14 mouse cellular contexts compared by ENCODE assay signal in the genomic region with DNA sequence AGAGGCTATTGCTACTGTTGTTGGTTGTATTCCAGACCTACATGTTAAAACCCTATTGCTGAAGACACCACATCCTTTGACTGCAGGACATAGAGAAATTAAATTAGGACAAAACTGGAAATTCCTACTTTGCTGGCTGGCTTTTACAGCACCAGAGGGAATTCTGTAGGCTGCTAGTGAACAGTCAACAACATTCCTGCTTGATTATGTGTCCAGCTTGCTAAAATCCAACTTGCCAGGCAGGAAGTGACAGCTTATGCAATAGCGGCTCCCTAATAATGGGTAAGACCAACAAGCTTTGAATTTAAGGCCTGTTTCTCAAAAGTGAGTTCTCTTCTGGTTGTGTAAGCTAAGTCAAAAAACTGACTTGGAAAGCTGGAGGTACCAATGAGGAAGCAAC.
A peak's percentile ranks its signal among the peaks of the same experiment; 100 is the strongest.
DNase-seq lines count a peak whose midpoint lies in the region; ATAC-seq lines count a peak whose summit lies in the region.
"Had no signal": no experiment of that assay in that cellular context is flagged by ENCODE, and none has a peak within 500 bp of the region (broad histone marks: within the 10 kb centered on the region; RNA-seq: fewer than 3 reads in every experiment).

No protein-coding gene starts in this region.

- ATAC-seq in hindbrain, embryonic 12.5 days (ENCODE audit: low FRiP score) = no peak
- ATAC-seq: intestine, embryonic 15.5 days had no signal

- 72% methylated on average over 1 of the region's 1 CpGs for WGBS in hindbrain, embryonic 12.5 days

- H3K36me3 ChIP-seq in hindbrain, embryonic 12.5 days = no peaks in the 10 kb centered on the region
- H3K36me3 ChIP-seq: G1E; heart, embryonic 13.5 days; intestine, embryonic 15.5 days; limb, embryonic 10.5 days; neural tube, embryonic 12.5 days had no signal

- H3K9ac ChIP-seq in hindbrain, embryonic 12.5 days = no peak overlapping the region
- H3K9ac ChIP-seq: heart, embryonic 13.5 days; intestine, embryonic 15.5 days; neural tube, embryonic 12.5 days had no signal

- no peaks in the 10 kb centered on the region for H3K4me1 ChIP-seq in hindbrain, embryonic 12.5 days
- H3K4me1 ChIP-seq: heart, embryonic 13.5 days; intestine, embryonic 15.5 days had no signal

- H3K27ac ChIP-seq in hindbrain, embryonic 12.5 days = no peak overlapping the region
- H3K27ac ChIP-seq: heart, embryonic 13.5 days; intestine, embryonic 15.5 days; limb, embryonic 10.5 days; neural tube, embryonic 12.5 days had no signal

- DNase-seq in urinary bladder, postnatal 14 days (ENCODE audit: low spot score) = peak; percentile 21
- DNase-seq in urinary bladder, postnatal 4 days (ENCODE audit: low spot score in 2 of 2) = no peak
- DNase-seq in gastrocnemius, adult 8-10 months (ENCODE audit: low spot score in 2 of 2) = peak; percentile 22 to 32
- peak; percentile 26 to 37 for DNase-seq in kidney, postnatal 25 days
- no peak for DNase-seq in right cerebral cortex, postnatal 25 days
- no peak for DNase-seq in layer of hippocampus, postnatal 36 days
- DNase-seq: cerebellum, postnatal 14 days had no signal

- H3K27me3 ChIP-seq in hindbrain, embryonic 12.5 days = no peaks in the 10 kb centered on the region
- H3K27me3 ChIP-seq: heart, embryonic 13.5 days; intestine, embryonic 15.5 days; neural tube, embryonic 12.5 days had no signal

- no peak overlapping the region for H3K4me3 ChIP-seq in hindbrain, embryonic 12.5 days
- H3K4me3 ChIP-seq: erythroblast, embryonic 14.5 days; heart, embryonic 13.5 days; intestine, embryonic 15.5 days; limb, embryonic 10.5 days; neural tube, embryonic 12.5 days had no signal

- H3K4me2 ChIP-seq in hindbrain, embryonic 12.5 days (replicated peaks) = no peak overlapping the region
- H3K4me2 ChIP-seq: heart, embryonic 13.5 days; intestine, embryonic 15.5 days; neural tube, embryonic 12.5 days had no signal

- H3K9me3 ChIP-seq in hindbrain, embryonic 12.5 days (replicated peaks) = no peaks in the 10 kb centered on the region
- H3K9me3 ChIP-seq: G1E; heart, embryonic 13.5 days; intestine, embryonic 15.5 days; limb, embryonic 10.5 days; neural tube, embryonic 12.5 days had no signal

Comparison
In these comparisons a context has a peak if more than half of its experiments do, and no peak if none do; other contexts are left out.
1. DNase-seq: peak in urinary bladder, postnatal 14 days (single experiment), gastrocnemius, adult 8-10 months (2 of 2) and kidney, postnatal 25 days (2 of 2); none in urinary bladder, postnatal 4 days (0 of 2), right cerebral cortex, postnatal 25 days (single experiment) and layer of hippocampus, postnatal 36 days (0 of 2).